In genomic region chr13:89668981-89669880, GRCm38 (mm10) we compare ENCODE assay signal across 14 mouse cellular contexts.
DNase-seq lines count a peak whose midpoint lies in the region; ATAC-seq and TF ChIP-seq lines count a peak whose summit lies in the region.
"Had no signal": no experiment of that assay in that cellular context is flagged by ENCODE, and none has a peak within 500 bp of the region (broad histone marks: within the 10 kb centered on the region; RNA-seq: fewer than 3 reads in every experiment).

No protein-coding gene starts in this region.

- H3K4me2 ChIP-seq in neural tube, embryonic 13.5 days = no peak overlapping the region
- H3K4me2 ChIP-seq in forebrain, postnatal 0 days (ENCODE audit: low read depth) = no peak overlapping the region

- no peak for DNase-seq in frontal cortex, postnatal 25 days (ENCODE audit: low spot score in 2 of 2)
- no peak for DNase-seq in neural tube, embryonic 10.5 days (ENCODE audit: extremely low spot score, low spot score)
- peak; percentile 62 for DNase-seq in forebrain, postnatal 0 days
- DNase-seq in telencephalon, adult 2 months (ENCODE audit: low read depth, low spot score) = peak; percentile 13
- no peak for DNase-seq in gastrocnemius, postnatal 10 days
- DNase-seq: cerebellum, postnatal 36 days; heart, adult 11 months; heart, postnatal 36 days had no signal

- no peaks in the 10 kb centered on the region for H3K27me3 ChIP-seq in neural tube, embryonic 13.5 days
- H3K27me3 ChIP-seq in forebrain, postnatal 0 days (ENCODE audit: insufficient read depth, low read length) = no peaks in the 10 kb centered on the region

- H3K27ac ChIP-seq in neural tube, embryonic 13.5 days (replicated peaks) = no peak overlapping the region
- no peak overlapping the region for H3K27ac ChIP-seq in forebrain, postnatal 0 days (ENCODE audit: low read depth, low read length)
- H3K27ac ChIP-seq: liver, embryonic 14.5 days; macrophage had no signal

- no peak overlapping the region for H3K4me3 ChIP-seq in neural tube, embryonic 13.5 days
- no peak overlapping the region for H3K4me3 ChIP-seq in forebrain, postnatal 0 days (ENCODE audit: low read depth, low read length)
- H3K4me3 ChIP-seq: myocyte had no signal

- ATAC-seq in frontal cortex, adult (ENCODE audit: low TSS enrichment) = peak; percentile 50
- 0 out of 2 replicates have a peak, but pooled peaks have one; percentile 43 for ATAC-seq in neural tube, embryonic 13.5 days (ENCODE audit: low read depth)
- ATAC-seq in forebrain, postnatal 0 days = peak; percentile 92
- ATAC-seq in granulocyte monocyte progenitor cell, adult 5-6 weeks (replicated peaks; ENCODE audit: poor library complexity, severe bottlenecking) = no peak

- no peaks in the 10 kb centered on the region for H3K9me3 ChIP-seq in neural tube, embryonic 13.5 days
- H3K9me3 ChIP-seq in forebrain, postnatal 0 days (ENCODE audit: low read length) = no peaks in the 10 kb centered on the region

- no peaks in the 10 kb centered on the region for H3K36me3 ChIP-seq in neural tube, embryonic 13.5 days
- peaks cover 8% of the 10 kb centered on the region for H3K36me3 ChIP-seq in forebrain, postnatal 0 days (ENCODE audit: insufficient read depth)

- no peak for TF ChIP-seq CTCF in forebrain, postnatal 0 days (IDR thresholded peaks at IDR 0.05; ENCODE audit: low read depth)

- 58% methylated on average over 10 of the region's 10 CpGs for WGBS in neural tube, embryonic 13.5 days
- WGBS in forebrain, postnatal 0 days = 21% methylated on average over 10 of the region's 10 CpGs

- peaks cover 7% of the 10 kb centered on the region; the same call in 1 of the 2 replicates for H3K4me1 ChIP-seq in neural tube, embryonic 13.5 days (replicated peaks)
- H3K4me1 ChIP-seq in forebrain, postnatal 0 days (ENCODE audit: insufficient read depth) = 0 out of 2 replicates have a peak, but pooled peaks cover 3% of the 10 kb centered on the region

- no peak overlapping the region for H3K9ac ChIP-seq in neural tube, embryonic 13.5 days
- H3K9ac ChIP-seq in forebrain, postnatal 0 days = 0 out of 2 replicates have a peak overlapping the region, but pooled peaks have one; percentile 0
- H3K9ac ChIP-seq: liver, embryonic 14.5 days had no signal

Comparison
In these comparisons a context has a peak if more than half of its experiments do, and no peak if none do; other contexts are left out.
1. DNase-seq: peak in forebrain, postnatal 0 days (single experiment) and telencephalon, adult 2 months (single experiment); none in frontal cortex, postnatal 25 days (0 of 2), neural tube, embryonic 10.5 days (single experiment) and gastrocnemius, postnatal 10 days (single experiment).